Mouse (Mus musculus) gastrocnemius, postnatal 36 days (tissue): Measurements from ENCODE around the gene Rom1. TPM values are rescaled to one million over a fixed set of nuclear protein-coding genes. Genes with fewer than 3 reads are reported as not detected.

Experiments
- DNase-seq, 2 experiments: peaks; one replicate each; pipeline ENCODE4 v3.0.0; 2022
- intact Hi-C: fragments of 180-260 bp; cut with DNase I; formaldehyde crosslinking; loops from one replicate; pipeline ENCODE4 v1.15.1; 2025
- total RNA-seq, 2 experiments: library from RNA; stranded (reverse); gene quantifications; 2 replicates each; pipeline ENCODE4 v1.2.3; 2021

The Rom1 gene
- total RNA-seq, 2 experiments from 2014 or later = 6.9 to 11.0 TPM

DNA sequence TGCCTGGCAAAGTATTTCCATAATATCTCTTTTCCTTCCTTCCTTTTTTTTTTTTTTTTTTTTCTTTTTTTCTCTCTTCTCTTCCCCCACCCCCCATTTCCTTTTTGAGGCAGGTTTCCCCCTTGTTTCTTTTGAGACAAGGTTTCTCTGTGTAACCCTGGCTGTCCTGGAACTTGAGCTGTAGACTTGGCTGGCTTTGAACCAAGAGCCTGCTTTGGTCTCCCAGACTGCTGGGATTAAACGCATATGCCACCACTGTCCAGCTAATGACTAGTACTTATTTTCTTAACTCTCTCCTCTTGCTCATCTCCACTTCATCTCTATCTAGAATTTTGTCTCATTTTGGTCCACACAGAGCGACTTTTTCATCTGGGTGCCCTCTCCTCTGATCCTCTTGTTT lies 13.9 kb upstream of the Rom1 start:
- intact Hi-C loops = no loop called here
- DNase-seq = no peak

DNA sequence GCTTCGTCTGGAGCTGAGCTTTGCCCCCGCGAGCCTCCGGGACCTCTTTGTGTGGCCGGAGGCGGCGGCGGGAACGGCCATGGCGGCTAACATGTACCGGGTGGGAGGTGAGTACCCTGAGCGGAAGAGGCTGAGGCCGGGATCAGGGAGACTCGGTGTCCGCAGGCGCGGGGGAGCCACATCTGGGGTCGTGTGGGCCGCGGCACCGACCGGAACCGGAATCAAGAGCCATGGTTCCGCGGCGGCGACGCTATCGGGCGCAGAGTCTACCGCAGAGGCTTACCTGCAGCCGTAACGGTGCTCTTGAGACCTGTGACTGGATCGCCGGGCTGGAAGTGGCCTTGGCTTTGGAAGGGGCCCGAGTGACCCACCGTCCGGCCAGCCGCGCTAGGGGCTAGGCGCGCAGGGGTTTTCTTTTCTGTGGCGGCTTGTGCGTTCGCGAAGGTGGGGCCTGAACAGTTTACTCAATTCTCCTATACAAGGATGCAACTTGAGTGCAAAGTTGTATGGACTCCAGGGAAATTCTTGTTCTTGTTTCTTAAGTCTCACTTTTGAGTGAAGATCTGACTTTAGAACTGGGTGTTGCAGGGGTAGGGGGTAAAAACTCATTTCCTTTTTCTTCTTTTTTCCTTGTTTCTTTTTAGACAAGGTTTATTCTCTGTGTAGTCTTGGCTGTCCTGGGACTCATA lies 13.3 kb upstream of the Rom1 start:
- no peak for DNase-seq
- intact Hi-C loops = no loop called here

DNA sequence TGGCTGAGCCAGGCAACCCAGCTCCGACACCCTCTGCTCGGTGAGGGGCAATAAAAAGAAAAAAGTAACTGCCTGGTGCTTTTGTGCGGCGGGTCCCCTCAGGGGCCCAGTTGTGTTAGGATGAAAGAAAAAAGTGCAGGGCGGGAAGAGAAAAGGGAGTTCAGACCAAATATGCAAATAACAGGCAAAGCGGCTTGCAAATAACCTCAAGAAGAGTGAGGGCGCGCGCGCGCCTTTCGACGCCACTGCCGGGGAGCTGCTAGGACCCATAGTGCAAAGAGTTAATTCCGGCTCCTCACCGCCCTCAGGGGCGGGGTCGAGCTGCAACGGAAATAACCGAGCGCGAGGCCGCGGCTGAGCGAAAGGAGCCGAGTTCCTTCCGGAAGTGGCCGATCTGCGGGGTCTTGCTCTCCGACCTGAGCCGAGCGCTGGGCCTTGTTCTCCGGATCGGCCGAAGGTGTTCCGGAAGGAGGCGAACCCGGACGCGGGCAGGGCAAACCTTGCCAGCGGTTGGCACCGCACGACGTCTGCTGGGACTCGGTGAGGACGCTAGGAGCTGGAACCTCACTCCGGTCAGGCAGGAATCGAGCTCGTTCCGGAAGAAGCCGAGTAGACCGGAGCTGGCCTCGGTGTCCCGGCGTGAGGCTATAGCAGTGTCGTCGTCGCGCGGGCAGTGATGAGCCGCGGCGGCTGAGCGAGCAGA lies 12.5 kb upstream of the Rom1 start, which contains the start of gene Mta2:
Mta2 (plus strand) TSS at position 361 of the 703 bp plus-strand sequence.
- DNase-seq = peak; percentile 94
- intact Hi-C loops = no loop called here

DNA sequence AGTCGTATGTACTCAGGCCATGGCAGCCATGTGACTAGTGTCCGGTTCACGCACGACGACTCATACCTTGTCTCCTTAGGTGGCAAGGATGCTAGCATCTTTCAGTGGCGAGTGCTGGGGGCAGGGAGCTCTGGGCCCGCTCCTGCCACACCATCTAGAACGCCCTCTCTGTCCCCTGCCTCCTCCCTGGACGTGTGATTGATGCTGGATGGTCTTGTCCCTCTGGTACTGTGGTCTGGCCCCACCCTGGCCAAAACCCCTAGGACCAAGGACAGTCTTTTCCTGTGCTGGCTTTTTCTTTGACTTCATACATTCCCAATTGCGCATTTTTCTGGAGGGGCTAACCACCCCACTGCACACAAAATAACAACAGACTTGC lies 12.0 kb upstream of the Rom1 start:
- DNase-seq = no peak
- intact Hi-C loops = no loop called here

DNA sequence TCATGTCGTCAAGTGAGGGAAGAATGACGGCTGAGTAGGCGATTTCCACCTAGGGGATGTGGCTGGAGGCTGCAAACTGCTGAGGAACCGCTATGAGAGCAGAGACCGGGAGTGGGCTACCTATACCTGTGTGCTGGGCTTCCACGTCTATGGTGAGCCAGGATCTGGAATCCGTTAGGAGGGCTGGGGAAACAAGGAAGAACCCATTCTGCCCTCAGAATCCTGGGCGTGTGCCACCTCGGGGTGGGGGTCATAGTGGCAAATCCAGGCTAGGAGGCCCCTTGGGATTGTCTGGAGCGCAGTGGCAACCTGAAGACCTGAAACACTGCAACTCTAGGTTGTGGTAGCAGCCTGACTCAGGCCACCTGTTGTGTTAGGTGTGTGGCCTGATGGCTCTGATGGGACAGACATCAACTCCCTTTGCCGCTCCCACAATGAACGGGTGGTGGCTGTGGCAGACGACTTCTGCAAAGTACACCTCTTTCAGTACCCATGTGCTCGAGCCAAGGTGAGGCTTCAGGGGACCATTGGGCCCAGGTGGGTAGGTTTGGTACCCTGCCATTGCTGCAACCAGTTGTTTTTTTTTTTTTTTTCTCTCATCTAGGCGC lies 11.5 kb upstream of the Rom1 start:
- no peak for DNase-seq
- intact Hi-C loops = no loop called here

DNA sequence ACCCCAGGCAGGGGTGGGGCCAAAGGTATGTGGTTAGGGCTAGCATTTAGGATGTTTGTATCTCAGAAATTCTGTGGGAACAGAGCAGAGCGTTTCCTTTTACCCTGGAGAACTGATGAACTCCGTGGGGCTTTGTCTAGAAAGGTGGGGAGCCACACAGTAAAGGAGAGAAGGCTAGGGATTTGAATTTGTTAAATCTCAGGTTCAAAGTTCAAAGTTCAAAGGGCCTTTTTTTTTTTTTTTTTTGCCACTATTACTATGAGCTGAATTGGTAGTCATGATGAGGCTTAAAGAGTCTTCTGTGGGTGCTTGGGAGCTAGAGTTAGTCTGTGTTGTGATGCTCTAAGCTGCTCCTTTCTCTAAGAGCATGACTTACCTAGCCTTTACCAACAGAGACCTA lies 7.6 kb upstream of the Rom1 start:
- no peak for DNase-seq
- intact Hi-C loops = no loop called here

DNA sequence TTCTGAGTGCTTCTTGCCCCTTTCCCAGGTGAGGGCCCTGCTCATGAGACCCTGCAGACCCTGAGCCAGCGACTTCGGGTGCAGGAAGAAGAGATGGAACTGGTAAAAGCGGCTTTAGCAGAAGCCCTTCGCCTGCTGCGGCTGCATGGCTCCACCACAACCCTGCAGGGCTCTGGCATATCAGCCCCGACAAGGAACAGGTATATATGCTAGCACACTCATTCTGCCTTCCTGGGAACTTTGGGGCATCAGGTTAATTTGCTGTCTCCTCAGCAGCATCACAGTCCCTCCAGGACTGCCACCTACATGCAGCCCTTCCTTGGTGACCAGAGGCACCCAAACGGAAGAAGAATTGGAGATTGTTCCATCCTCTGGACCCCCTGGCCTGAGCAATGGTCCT lies 1.6 kb upstream of the Rom1 start:
- no peak for DNase-seq
- intact Hi-C loops = no loop called here

DNA sequence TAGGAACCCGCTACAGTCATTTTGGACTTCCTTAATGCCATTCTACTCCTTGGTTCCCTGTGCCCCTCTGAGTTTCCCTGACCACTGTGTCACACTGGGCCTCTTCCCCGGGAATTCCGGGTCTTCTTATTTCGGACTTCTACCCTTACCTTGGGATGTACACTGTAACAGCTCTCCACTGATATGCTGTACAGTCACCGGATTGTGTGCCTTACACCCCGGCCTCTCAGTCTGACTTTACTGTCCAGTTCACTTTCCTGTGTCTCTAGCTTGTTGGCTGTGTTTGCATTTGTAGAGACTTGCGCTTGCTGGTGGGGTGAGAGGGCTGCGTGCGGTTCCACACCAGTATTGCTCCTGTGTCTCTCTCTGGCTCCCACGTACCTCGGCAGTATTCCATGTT lies 961 bp upstream of the Rom1 start:
- intact Hi-C loops = no loop called here
- no peak for DNase-seq

DNA sequence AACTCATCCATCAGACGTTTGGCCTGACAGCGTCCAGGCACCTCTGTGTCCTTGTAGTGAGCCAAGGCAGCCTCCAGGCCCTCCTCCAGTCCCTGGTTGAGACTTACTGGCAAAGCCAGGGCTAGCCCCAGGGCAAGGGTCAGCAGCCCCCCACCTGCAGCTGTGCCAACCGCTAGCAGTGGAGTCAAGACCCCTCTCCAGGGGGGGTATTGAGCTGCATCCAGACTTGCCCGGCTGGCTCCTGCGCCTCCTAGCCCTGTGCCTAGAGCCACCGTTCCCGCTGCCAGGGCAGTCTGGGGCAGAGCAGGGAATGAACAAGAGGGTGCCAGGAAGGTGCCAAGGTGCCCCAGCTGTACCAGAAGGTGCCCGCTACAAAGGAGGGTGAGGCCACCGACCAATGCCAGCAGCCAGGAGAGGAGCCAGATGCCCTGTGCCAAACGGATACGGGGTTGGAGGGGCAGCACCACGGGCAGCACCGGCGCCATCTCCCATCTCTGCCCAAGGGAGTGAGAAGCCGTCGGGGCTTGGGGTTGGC lies 400 bp downstream of the Rom1 start:
- DNase-seq = peak in 1 of 2 experiments; percentile 31
- intact Hi-C loops = loop anchor here (2.0 kb wide), 1 partner anchor 56 kb away; no protein-coding TSS in a partner anchor

DNA sequence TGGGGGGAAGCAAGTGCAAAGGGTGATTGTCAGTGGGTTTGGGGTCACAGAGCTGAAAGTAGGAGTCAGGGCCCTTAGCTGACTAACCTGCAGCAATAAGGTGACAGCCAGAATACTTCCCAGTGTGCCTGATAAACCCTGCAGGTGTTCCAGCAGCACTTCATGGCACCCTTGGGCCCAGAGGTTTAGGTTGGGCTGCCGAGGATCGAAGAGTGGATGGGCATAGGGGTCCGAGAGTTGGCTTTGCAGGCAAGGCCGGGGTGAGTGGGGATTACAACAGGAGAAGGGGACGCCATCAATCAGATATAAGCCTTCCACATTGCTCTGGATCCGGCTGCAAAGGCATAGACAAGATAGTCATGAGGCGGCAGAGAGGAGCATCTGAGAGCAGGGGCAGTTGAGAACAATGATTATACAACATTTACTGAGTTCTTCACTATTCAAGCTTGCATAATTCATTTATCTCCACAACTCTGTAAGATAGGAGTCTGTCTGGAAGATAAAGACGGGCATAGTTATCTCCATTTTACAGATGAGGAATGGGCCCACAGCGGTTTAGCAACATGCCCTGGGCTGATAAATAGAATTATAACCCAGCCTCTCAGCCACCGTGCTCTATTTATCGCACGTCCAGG lies 1.1 kb downstream of the Rom1 start:
- DNase-seq = no peak
- intact Hi-C loops = loop anchor here (2.0 kb wide), 1 partner anchor 55 kb away; no protein-coding TSS in a partner anchor

DNA sequence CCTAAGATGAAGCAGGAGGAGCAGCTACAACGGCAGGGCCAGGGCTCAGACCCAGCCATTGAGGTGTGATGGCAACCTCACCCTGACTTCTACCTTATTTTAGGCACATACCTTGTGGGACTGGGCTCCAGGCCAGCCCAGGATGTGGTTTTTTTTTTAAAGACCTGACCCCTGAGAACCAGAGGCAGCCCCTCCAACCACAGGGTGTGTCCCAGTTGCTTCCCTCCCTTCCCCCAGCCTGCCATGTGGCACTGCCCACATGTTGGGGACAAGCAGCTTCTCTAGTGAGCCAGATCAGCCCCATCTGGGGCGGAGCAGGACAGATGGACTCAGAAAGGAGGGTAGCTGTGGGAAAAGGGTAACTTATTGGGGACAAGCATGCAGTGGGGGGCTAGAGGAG lies 2.4 kb downstream of the Rom1 start:
- no peak for DNase-seq
- intact Hi-C loops = no loop called here

DNA sequence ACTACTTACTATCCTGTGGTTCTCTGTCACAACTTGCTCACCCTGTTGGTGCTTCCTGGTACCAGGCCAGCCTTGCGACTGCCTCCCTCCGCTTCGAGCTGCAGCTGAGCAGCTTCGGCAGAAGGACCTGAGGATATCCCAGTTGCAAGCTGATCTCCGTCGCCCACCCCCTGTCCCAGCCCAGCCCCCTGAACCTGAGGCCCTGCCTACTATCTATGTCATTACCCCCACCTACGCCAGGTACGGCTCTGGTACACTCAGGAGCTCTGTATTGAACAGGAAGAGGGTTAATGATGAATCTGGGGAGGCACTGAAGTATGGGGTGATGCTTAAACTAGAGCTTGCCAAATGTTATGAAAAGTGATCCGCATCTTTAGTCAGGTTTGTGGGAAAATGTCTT lies 7.4 kb downstream of the Rom1 start:
- DNase-seq = no peak

DNA sequence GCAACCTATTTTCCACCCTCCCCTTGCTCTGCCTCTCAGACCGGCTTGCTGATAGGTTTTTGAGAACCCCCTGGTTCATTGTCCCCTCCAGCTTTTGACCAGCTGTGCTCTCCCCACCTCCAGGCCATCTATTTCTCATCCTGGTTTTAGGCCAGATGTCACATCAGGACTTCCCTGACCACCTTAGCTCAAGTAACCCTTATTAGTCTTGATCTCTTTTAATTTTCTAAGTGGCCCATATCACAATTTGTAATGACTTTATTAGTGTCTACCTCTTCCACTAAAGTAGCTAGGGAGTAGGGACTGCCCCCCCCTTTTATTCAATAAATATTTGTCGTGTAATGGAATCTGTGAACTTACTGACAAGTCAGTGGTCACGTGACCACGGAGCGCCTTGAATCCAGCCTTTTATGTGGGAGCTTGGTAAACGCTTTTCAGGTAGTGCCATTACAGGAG lies 8.3 kb downstream of the Rom1 start:
- DNase-seq = no peak
- intact Hi-C loops = no loop called here

More for the DNA sequence above, 7.4 kb downstream of the Rom1 start:
- intact Hi-C loops = no loop called here

DNA sequence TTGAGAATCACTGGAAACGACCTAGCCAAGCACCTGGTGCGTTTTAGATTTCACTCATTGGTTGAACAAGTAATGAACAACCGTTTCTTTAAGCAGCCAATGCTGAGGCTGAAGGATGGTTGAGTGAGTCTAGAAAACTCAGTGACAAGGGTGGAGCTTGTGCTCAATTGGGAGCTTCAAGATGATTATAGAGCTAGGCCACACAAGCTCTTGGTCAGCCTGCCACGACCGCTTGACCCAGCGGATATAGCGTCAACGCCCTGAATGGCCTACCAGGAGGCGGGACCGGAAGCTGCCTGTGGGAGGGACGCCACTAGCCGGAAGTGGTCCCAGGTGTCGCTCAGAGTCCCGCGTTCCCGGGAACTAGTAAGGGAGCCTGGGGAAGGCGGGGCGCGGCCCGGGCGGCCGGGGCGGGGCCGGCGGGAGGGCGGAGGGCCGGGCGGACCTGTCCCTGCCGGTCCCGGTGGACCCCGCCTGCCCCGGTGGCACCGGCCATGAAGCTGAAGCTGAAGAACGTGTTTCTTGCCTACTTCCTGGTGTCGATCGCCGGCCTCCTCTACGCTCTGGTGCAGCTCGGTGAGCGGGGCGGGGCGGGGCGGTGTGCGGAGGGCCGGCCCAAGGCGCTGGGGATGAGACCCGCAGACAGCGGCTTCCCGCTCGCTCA lies 9.0 kb downstream of the Rom1 start, which contains the start of gene B3gat3:
B3gat3 (plus strand) TSS at position 302 of the 664 bp plus-strand sequence.
- peak; percentile 95 for DNase-seq
- intact Hi-C loops = no loop called here

DNA sequence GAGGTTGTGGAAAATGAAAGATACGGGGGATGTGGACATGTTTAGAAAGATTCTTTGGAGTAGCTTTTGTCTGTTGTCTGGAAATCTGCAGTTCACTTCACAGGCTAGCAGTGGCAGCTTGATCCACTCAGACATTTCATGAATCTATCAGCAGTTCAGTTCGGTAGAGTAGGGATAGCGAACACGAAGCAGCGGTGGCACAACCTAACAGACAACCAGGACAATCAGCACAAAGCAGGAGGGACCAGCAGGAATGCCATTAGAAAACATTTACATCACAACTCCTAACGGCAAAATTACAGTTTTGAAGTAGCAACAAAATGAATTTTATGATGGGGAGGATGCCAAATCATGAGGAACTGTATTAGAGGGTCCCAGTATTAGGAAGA lies 9.5 kb downstream of the Rom1 start:
- no peak for DNase-seq
- intact Hi-C loops = no loop called here

DNA sequence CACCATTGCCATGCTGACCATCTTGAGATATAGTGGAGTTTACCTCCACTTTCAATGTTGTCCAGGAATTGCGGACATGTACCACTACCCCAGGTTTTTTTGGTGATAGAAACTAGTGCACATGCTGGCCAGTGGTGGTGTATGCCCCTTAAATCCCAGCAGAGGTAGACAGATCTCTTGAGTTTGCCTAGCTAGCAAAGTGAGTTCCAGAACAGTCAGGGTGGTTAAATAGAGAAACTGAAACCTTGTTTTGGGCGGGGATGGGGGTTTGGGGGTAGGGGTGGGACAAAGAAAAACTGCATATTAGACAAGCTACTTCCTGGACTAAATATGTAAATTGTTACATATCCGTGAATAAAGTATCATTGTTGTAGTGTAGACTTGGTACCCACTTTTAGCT lies 10.2 kb downstream of the Rom1 start:
- intact Hi-C loops = no loop called here
- no peak for DNase-seq

DNA sequence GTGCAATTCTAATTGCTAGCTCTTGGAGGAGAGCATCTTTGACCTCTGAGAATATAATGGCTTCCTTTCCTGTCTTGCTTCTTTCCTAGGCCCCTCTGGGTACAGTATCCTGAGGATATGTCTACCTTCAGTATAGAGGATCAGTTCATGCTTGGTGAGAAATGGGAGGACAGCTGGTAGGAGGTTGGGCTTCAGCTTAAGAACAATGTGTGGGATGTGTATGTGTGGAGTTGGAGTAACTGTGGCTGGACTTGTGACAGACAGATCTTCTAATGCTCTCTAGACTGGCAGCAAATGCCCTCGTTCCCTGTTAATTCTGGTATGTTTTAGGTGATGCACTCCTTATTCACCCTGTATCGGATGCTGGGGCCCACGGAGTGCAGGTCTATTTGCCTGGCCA lies 14.9 kb downstream of the Rom1 start:
- intact Hi-C loops = no loop called here
- DNase-seq = no peak

DNA sequence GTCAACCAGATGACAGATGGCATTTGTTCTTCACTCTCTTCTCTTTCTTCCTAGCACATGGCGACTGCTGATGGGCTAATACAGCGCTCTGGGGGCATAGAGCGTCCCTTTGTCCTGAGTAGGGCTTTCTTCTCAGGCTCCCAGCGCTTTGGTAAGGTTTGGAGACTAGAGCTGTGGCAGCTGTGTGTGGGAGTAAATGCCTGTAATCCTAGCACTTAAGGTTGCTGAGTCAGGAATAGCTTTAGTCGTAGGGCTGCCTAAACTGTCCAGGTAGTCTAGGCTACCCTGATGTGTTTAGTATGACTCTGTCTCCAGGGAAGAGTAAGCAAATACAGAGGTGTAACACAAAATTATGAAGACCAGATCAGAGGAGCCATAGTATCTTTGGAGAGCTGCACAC lies 17.3 kb downstream of the Rom1 start:
- intact Hi-C loops = loop anchor here (1.0 kb wide), 1 partner anchor 23 kb away; no protein-coding TSS in a partner anchor
- DNase-seq = no peak

DNA sequence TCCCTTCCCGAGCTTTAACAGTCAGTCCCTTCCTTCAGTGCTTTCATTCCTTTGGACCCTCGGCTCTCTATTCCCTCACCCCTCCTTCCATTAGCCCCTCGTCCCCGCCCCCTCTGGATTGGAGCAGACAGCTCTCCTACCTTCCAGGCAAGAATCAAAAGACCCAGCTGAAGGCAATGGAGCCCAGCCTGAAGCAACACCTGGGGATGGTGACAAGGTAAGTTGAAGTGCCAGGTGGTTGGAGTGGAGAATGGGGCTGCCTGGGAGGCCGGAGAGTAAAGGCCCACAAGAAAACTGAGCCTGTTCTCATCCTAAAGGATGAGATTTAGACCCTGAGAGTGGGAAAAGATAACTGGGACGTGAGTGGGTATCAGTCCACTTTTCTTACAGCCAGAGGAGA lies 20.6 kb downstream of the Rom1 start:
- intact Hi-C loops = no loop called here
- no peak for DNase-seq

DNA sequence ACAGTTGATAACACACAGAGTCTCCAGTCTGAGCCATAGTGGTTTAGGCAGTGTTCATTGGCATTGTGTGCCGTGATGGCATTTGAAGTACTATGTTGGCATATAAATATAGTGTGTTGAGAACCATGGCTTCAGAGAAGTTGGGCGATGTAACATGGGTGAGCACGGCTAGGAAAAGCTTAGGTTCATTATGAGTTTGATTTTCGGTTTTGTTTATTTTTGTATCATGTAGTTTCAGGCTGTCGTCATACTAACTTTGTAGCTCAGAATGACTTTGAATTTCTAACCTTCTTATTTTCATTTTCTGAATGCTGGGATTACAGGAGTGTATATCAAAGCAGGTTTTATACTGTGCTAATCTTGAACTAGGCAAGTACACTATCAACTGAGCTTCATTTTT lies 25.7 kb downstream of the Rom1 start:
- DNase-seq = no peak
- intact Hi-C loops = no loop called here
